In genomic region chr6:144641888-144642287, GRCm38 (mm10) we compare ENCODE assay signal across 28 mouse cellular contexts.
DNase-seq lines count a peak whose midpoint lies in the region; ATAC-seq and TF ChIP-seq lines count a peak whose summit lies in the region.
"Had no signal": no experiment of that assay in that cellular context is flagged by ENCODE, and none has a peak within 500 bp of the region (broad histone marks: within the 10 kb centered on the region; RNA-seq: fewer than 3 reads in every experiment).

No protein-coding gene starts in this region.

- no peak for TF ChIP-seq EP300 in heart, adult 2 months (IDR thresholded peaks at IDR 0.05; ENCODE audit: insufficient read depth, low read depth, low read length)

- intact Hi-C loops in heart, adult 2 months (cut with DNase I), result loop anchor here (10.0 kb wide), 2 partner anchors 143 to 173 kb away; partner anchors contain the start of gene Sox5

- no peak overlapping the region for H3K9ac ChIP-seq in heart, adult 2 months (ENCODE audit: low read depth, low read length)
- H3K9ac ChIP-seq in heart, embryonic 11.5 days (ENCODE audit: low read depth, low read length), result no peak overlapping the region
- no peak overlapping the region for H3K9ac ChIP-seq in lung, embryonic 16.5 days (ENCODE audit: low read length)
- H3K9ac ChIP-seq: embryonic facial prominence, embryonic 12.5 days; heart, embryonic 13.5 days; hindbrain, embryonic 13.5 days; liver, embryonic 12.5 days; liver, postnatal 0 days; midbrain, embryonic 12.5 days had no signal

- no peaks in the 10 kb centered on the region for H3K9me3 ChIP-seq in heart, embryonic 11.5 days (replicated peaks; ENCODE audit: control insufficient read depth, low read length)
- no peaks in the 10 kb centered on the region for H3K9me3 ChIP-seq in lung, embryonic 16.5 days (ENCODE audit: control insufficient read depth, low read length)
- H3K9me3 ChIP-seq in hindbrain, embryonic 10.5 days, result no peaks in the 10 kb centered on the region
- H3K9me3 ChIP-seq: heart, embryonic 13.5 days; hindbrain, embryonic 13.5 days; liver, embryonic 12.5 days; midbrain, embryonic 12.5 days had no signal

- H3K4me1 ChIP-seq in heart, adult 2 months (ENCODE audit: control insufficient read depth, insufficient read depth, low read length), result no peaks in the 10 kb centered on the region
- 0 out of 2 replicates have a peak, but pooled peaks cover 2% of the 10 kb centered on the region for H3K4me1 ChIP-seq in heart, embryonic 11.5 days (ENCODE audit: control insufficient read depth, insufficient read depth, low read length)
- H3K4me1 ChIP-seq in kidney, adult 2 months (ENCODE audit: control insufficient read depth, insufficient read depth, low read length), result peaks cover 2% of the 10 kb centered on the region; the same call in 1 of the 2 replicates
- peaks cover 41% of the 10 kb centered on the region for H3K4me1 ChIP-seq in lung, embryonic 16.5 days (replicated peaks; ENCODE audit: control insufficient read depth, insufficient read depth, low read length)
- peaks cover 31% of the 10 kb centered on the region for H3K4me1 ChIP-seq in hindbrain, embryonic 10.5 days (replicated peaks)

- peak; percentile 19 to 23 for DNase-seq in heart, adult 2 months
- DNase-seq in kidney, adult 2 months, result peak; percentile 49
- DNase-seq in kidney, postnatal 14 days, result no peak
- no peak for DNase-seq in lung, postnatal 14 days
- no peak for DNase-seq in hindbrain, embryonic 10.5 days (ENCODE audit: low spot score)
- DNase-seq: adrenal gland, postnatal 14 days; cerebellum, adult 11 months; cerebellum, adult 9-10 months; cerebellum, postnatal 36 days; gastrocnemius, adult 2 months; gastrocnemius, postnatal 36 days; heart, postnatal 14 days; kidney, adult 8-10 months; kidney, postnatal 25 days; liver, postnatal 0 days; thymus, postnatal 4 days had no signal

- TF ChIP-seq POLR2A in heart, adult 2 months (IDR thresholded peaks at IDR 0.05; ENCODE audit: insufficient read depth, low read depth, low read length), result no peak
- TF ChIP-seq POLR2A in kidney, adult 2 months (IDR thresholded peaks at IDR 0.05; ENCODE audit: low read depth, low read length), result no peak

- 68% methylated on average over 5 of the region's 5 CpGs for WGBS in heart, adult 2 months
- WGBS in heart, embryonic 11.5 days (ENCODE audit: insufficient replicate concordance), result 45% methylated on average over 5 of the region's 5 CpGs
- WGBS in kidney, adult 2 months, result 61% methylated on average over 5 of the region's 5 CpGs
- WGBS in lung, embryonic 16.5 days, result 46% methylated on average over 5 of the region's 5 CpGs
- WGBS in hindbrain, embryonic 10.5 days, result 73% methylated on average over 5 of the region's 5 CpGs

- ATAC-seq in heart, embryonic 11.5 days (replicated peaks; ENCODE audit: insufficient number of reproducible peaks, low FRiP score, low TSS enrichment), result no peak
- peak; percentile 13; the same call in 1 of the 2 replicates for ATAC-seq in lung, embryonic 16.5 days (ENCODE audit: low read depth)
- ATAC-seq: CD4-positive, CD25-positive, alpha-beta regulatory T cell, adult 4 months; forebrain, embryonic 14.5 days; liver, embryonic 12.5 days; liver, postnatal 0 days had no signal

- no peak overlapping the region for H3K27ac ChIP-seq in heart, adult 2 months
- H3K27ac ChIP-seq in heart, embryonic 11.5 days (ENCODE audit: low read depth, low read length), result no peak overlapping the region
- no peak overlapping the region for H3K27ac ChIP-seq in kidney, adult 2 months (ENCODE audit: insufficient read depth, low read depth, low read length)
- peak overlapping the region; percentile 44 for H3K27ac ChIP-seq in lung, embryonic 16.5 days (ENCODE audit: low read length)
- no peak overlapping the region for H3K27ac ChIP-seq in hindbrain, embryonic 10.5 days
- H3K27ac ChIP-seq: embryonic facial prominence, embryonic 12.5 days; gastrocnemius, adult 2 months; heart, embryonic 13.5 days; hindbrain, embryonic 13.5 days; layer of hippocampus, adult 2 months; left cerebral cortex, adult 2 months; liver, embryonic 12.5 days; midbrain, embryonic 12.5 days had no signal

- H3K4me2 ChIP-seq in heart, embryonic 11.5 days, result no peak overlapping the region
- H3K4me2 ChIP-seq in lung, embryonic 16.5 days (ENCODE audit: low read depth, low read length), result no peak overlapping the region
- H3K4me2 ChIP-seq: embryonic facial prominence, embryonic 12.5 days; heart, embryonic 13.5 days; hindbrain, embryonic 13.5 days; liver, embryonic 12.5 days; midbrain, embryonic 12.5 days had no signal

- H3K36me3 ChIP-seq in heart, adult 2 months (ENCODE audit: control insufficient read depth, insufficient read depth, low read length), result no peaks in the 10 kb centered on the region
- H3K36me3 ChIP-seq in heart, embryonic 11.5 days (ENCODE audit: control insufficient read depth, insufficient read depth, low read length), result no peaks in the 10 kb centered on the region
- no peaks in the 10 kb centered on the region for H3K36me3 ChIP-seq in kidney, adult 2 months (ENCODE audit: control insufficient read depth, insufficient read depth, low read length)
- no peaks in the 10 kb centered on the region for H3K36me3 ChIP-seq in lung, embryonic 16.5 days (ENCODE audit: control insufficient read depth, insufficient read depth, low read length)
- H3K36me3 ChIP-seq in hindbrain, embryonic 10.5 days, result no peaks in the 10 kb centered on the region
- H3K36me3 ChIP-seq: embryonic facial prominence, embryonic 12.5 days; heart, embryonic 13.5 days; hindbrain, embryonic 13.5 days; liver, embryonic 12.5 days; midbrain, embryonic 12.5 days had no signal

- H3K27me3 ChIP-seq in heart, adult 2 months (ENCODE audit: control insufficient read depth, insufficient read depth, low read length), result no peaks in the 10 kb centered on the region
- no peaks in the 10 kb centered on the region for H3K27me3 ChIP-seq in heart, embryonic 11.5 days (ENCODE audit: control insufficient read depth, insufficient read depth, low read length)
- no peaks in the 10 kb centered on the region for H3K27me3 ChIP-seq in kidney, adult 2 months (replicated peaks; ENCODE audit: control insufficient read depth, insufficient read depth, low read length)
- H3K27me3 ChIP-seq in lung, embryonic 16.5 days (ENCODE audit: control insufficient read depth, insufficient read depth, low read depth, low read length), result no peaks in the 10 kb centered on the region
- H3K27me3 ChIP-seq in hindbrain, embryonic 10.5 days (ENCODE audit: insufficient read depth, poor library complexity, severe bottlenecking), result no peaks in the 10 kb centered on the region
- H3K27me3 ChIP-seq: embryonic facial prominence, embryonic 12.5 days; heart, embryonic 13.5 days; hindbrain, embryonic 13.5 days; liver, embryonic 12.5 days; midbrain, embryonic 12.5 days had no signal

- no peaks in the 10 kb centered on the region for H3K79me2 ChIP-seq in heart, adult 2 months (replicated peaks; ENCODE audit: control insufficient read depth, insufficient read depth, low read length)

- TF ChIP-seq CTCF in heart, adult 2 months (IDR thresholded peaks at IDR 0.05), result no peak
- TF ChIP-seq CTCF in kidney, adult 2 months (conservative IDR thresholded peaks at IDR 0.05; ENCODE audit: insufficient read depth, insufficient read length, low read depth, low read length), result no peak

- no peak overlapping the region for H3K4me3 ChIP-seq in heart, adult 2 months
- no peak overlapping the region for H3K4me3 ChIP-seq in heart, embryonic 11.5 days (ENCODE audit: low read depth, low read length)
- no peak overlapping the region for H3K4me3 ChIP-seq in kidney, adult 2 months (ENCODE audit: insufficient read depth, low read depth, low read length)
- no peak overlapping the region for H3K4me3 ChIP-seq in lung, embryonic 16.5 days (ENCODE audit: low read length)
- H3K4me3 ChIP-seq in hindbrain, embryonic 10.5 days, result no peak overlapping the region
- H3K4me3 ChIP-seq: embryonic facial prominence, embryonic 12.5 days; gastrocnemius, adult 2 months; heart, embryonic 13.5 days; hindbrain, embryonic 13.5 days; layer of hippocampus, adult 2 months; left cerebral cortex, adult 2 months; liver, embryonic 12.5 days; megakaryocyte, embryonic 14.5 days; midbrain, embryonic 12.5 days had no signal

Comparison
In these comparisons a context has a peak if more than half of its experiments do, and no peak if none do; other contexts are left out.
1. DNase-seq: peak in heart, adult 2 months (2 of 2) and kidney, adult 2 months (single experiment); none in kidney, postnatal 14 days (single experiment), lung, postnatal 14 days (single experiment) and hindbrain, embryonic 10.5 days (single experiment).